Mouse (Mus musculus): ENCODE data around the gene Ric8a. TPM values are rescaled to one million over a fixed set of nuclear protein-coding genes. Genes with fewer than 3 reads are reported as not detected.

Gene Ric8a
- 88.7 and 90.0 TPM in 2 replicates for polyA plus RNA-seq (2012; rRNA removed)

DNA sequence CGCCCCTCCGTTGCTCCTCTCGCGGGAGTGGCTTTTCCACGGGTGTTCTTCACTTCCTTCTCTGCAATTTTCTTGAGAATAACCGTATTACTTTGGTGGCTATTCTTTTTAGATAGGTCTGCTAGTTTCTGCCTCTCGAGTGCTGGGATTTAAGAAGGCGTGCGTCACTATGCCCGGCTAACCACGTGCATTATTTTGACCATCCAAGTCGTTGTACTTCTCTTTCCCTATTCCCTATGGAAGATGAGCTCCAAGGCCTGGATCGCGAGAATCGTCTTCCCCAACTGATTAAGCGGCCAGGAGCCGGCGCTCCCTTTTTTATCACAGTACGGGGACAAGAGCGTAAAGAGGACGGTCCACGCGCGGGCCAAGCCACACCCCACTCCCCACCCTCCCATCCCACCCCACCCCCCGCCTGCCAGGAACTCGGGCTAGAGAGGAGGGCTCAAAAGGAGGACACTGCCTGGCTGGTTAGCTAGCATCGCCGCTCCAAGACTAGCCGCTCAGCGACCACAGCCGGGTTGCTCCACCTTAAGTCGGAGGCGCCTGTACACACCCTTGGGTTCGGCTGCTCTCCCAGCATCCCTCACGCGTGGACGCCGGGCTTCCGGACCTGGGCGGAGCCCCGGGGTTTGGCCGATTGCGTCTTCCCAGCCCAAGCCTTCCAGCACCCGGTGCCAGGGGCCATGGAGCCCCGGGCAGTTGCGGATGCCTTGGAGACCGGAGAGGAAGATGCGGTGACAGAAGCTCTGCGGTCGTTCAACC, at the start of gene Ric8a:
TSS of gene Ric8a (plus strand) at position 173 of the 765 bp plus-strand sequence.

DNA sequence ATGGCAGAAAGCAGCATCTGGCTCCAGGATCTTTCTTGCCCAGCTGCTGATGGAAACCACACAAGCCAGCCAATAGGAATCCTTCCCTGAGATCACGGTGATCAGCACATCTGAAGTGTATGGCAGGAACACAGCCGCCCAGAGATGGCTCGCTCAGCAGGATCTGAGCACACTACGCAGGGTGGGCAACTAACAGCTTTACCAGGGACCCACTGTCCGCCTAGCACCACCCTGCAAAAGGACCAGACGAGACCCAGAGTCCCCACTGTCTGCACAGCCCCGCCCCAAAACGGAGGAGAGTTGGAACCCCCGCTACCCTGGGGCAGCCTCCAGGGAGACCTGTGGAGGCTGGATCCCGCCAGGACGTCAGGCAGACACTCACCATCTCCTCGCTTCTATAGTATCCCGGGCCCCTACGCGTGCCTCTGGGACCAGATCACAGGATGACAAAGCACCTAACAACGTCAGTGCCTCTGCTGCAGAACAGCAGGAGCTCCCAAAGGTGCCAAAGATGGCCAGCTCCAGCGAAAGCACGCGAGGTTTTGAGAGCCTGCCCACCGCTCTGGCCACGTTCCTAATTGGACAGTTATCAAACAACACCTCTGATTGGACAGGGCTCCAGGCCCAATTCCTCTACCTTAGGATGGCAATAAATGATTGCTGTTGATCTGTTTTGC, 35.0 kb upstream of the Ric8a start, which contains the start of gene Zfp941:
TSS of gene Zfp941 (minus strand) at position 526 of the 677 bp plus-strand sequence.

DNA sequence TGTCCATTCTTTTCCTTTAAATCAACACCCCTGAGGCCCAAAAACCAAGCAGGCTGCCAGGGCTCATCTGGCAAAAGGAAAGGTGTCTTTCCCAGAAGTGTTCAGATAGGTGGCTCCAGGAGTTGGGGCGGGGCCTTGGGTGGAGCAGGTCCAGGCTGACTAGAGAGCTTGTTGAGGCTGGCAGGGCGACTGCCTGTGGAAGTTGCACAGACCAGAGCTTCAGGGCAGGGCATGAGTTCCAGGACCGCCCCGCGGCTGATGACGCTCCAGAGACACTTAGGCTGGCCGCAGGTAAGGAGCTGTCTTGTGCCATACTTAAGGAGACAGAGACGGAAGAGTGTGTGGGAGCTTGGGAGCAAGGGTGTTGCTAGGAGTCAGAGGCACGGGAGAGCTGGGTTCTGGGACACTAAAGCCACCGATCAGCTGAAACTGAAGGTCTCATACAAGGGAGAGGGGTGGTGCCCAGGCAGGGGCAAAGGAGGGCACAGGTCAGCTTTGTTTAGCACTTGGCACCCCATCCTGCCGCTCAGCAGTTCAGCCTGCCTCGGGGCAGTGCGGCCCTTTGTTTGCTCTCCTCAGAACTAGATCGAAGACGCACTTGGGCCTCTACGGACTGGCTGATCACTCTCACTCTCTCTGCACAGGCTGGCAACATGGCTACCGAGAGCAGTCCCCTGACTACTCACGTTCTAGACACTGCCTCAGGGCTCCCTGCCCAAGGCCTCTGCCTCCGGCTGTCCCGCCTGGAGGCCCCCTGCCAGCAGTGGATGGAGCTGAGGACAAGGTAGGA, 21.6 kb upstream of the Ric8a start, which contains the start of gene Urah:
TSS of gene Urah (plus strand) at position 51 of the 790 bp plus-strand sequence.

DNA sequence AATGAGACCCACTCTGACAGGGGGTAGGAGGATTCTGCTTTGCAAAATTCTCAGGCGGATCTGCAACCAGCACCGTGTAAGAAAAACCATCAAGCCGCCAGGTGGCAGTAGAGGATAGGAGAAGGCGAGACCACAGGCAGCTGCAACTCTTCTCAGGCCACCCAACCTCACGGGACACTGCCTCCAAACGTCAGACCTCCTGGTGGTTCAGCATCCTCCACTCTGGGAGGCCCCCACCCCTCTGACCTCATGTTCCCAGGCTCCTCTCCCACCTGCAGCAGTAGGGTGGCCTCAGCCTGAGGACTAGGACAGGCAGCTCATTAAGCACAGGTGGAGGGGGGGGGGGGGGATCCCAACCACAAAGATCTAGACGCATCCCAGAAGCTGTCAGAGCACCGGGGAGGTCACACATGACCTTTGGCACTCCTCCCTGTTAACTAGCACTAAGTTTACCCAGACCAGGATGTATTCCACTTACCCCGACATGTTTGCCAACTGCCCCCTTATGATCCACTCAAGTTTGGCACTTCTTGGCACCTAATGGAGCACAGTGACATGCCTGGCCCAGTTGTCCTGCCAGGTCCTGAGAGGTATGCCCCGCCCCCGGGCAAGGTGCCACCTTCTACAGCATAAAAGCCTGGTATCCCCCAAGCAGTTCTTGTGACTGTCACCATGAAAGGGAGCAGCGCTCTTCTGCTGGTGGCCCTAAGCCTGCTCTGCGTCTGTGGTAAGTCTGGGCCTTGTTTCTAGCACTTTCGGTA, 11.7 kb upstream of the Ric8a start, which contains the start of gene Scgb1c1:
TSS of gene Scgb1c1 (plus strand) at position 643 of the 761 bp plus-strand sequence.

DNA sequence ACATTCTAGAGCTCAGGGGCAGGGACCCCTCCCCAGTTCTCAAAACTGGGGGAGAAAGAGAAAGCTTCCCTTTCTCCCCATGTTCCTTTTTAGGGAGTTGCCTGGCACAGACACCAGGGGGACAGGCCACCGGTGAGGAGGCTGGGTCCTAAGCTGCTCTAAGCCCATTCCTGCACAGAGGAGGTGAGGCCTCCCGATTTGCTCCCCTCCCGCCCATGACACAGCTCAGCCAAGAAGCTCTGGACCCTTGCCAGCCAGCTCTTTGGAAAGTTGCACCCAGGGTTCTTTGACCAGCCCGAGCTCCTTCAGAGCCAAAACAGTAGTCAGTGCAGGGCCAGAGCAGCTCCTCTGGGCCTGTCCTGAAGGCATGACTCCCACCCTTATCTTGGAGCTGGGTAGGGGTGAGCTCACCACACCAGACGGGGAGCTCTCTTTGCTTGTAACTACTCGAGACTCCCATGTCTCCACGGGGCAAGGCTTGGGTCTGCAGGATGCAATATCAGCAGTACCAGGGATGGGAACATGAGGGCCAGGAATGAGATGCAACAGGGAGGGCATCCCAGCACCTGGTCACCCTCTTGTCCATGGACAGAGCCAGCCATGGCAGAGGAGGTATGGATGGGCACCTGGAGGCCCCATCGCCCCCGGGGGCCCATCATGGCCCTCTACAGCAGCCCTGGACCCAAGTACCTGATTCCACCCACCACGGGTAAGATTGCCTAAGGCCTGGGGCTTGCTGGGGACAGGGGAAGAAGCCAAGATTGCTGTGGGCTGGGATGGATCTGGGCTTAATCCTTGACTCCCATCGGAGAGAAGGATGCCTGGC, 8.8 kb upstream of the Ric8a start, which contains the start of gene Odf3:
TSS of gene Odf3 (plus strand) at position 51 of the 826 bp plus-strand sequence.

DNA sequence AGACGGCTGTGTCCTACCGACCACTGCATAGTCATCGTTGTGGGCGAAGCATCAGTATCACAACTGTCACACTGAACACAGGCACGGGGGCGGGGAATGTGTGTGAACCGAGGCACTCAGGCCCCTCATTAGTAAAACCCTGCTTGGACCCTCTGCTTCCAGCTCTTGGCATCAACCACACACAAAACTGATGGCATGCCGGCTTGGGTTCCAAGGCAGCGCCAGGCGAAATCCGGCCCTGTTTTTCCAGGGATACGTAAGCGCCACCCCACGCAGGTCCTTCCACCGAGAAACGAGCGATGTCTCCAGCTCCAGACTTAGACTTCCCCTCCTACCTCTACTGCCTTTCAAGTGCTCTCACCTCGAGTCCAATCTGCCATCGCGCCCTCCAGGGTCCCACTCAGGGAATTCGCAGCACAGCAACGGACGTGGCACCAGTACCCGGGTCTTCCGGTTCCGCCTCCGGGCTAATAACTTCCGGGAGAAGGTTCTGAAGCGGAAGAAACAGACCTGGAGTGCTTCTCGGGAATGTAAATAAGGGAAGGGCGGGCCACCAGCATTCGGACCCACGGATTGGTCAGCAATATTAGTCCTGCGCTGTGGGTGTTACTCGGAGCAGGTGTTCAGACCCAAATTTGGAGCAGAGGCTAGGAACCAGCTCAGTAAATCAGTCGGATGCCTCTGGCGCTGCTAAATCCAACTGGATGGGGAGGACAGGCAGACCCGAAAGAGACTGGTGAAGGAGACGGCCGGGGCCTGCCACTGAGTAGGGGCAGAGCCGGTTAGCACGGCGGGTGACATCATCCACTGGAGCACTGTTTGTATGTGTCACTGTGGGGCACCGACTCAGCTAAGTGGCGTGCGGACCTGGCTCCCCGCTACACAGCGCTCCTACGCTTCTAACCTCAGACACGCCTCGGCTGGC, 635 bp upstream of the Ric8a start, which contains the start of gene Gm45785:
TSS of gene Gm45785 (minus strand) at position 472 of the 925 bp plus-strand sequence.

DNA sequence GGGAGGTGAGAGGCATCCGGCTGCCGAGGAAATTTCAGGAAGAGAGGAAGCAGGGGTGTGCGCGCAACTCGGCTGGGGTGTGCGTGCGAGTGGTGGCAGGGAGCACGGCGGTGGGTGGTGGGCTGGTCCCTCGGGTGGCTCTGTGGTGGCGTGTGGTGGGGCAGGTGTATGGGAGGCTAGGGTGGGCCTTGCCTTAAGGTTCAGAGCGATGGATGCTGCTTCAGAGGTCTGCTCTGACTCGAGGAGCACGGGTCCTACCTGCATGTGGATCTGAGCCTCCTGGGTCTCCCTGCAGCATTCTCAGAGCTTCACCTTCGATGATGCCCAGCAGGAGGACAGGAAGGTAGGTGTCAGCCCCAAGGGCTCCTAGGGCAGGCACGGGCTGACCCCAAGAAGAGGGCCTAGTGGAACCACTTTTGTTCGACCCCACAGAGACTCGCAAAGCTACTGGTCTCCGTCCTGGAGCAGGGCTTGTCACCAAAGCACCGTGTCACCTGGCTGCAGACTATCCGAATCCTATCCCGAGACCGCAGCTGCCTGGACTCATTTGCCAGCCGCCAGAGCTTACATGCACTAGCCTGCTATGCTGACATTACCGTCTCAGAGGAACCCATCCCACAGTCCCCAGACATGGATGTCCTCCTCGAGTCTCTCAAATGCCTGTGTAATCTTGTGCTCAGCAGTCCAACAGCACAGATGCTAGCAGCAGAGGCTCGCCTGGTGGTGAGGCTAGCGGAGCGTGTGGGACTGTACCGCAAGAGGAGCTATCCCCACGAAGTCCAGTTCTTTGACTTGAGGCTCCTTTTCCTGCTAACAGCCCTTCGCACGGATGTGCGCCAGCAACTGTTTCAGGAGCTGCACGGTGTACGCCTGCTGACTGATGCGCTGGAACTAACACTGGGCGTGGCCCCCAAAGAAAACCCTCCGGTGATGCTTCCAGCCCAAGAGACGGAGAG, 1.1 kb downstream of the Ric8a start, which contains the start of gene Bet1l:
TSS of gene Bet1l (minus strand) at position 28 of the 956 bp plus-strand sequence.

DNA sequence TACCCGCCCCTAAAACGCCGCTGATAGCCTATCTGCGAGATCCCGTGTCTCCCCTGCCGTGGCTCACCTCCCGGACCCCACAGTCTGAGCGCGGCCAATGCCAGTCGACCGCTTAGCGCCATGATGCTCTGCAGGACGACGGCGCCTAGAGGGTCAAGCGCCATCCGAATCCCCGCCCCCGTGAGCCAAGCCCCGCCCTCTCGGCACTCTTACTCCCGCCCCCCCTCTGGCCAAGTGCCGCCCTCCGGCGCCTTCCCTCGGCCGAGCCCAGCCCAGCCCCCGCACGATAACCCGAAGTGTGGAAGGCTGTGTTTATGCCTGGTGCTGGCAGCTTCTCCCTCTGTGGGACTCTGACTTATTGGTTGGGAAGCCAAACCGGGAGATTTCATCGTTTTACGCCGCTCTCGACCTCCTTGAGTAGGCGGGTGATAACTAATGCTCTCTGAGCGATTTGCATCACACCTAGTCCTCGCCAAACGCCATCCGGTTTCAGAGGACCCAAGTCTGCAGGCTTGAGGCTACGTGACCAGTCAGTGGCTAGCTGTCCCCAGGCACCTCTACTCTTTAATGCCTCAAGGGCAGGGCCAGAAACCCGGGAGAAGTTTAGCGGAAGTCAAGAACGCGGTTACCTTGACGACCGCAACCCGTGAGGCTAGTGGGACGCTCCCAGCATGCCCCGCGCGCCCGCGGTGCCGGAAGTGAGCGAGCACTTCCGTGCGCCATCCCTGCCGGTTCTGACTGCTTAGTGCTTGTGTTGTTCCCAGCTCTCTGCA, 25.1 kb downstream of the Ric8a start, which contains the start of the genes Psmd13 and Sirt3:
TSS of gene Psmd13 (plus strand) at position 273 of the 773 bp plus-strand sequence.
TSS of gene Sirt3 (minus strand) at position 614 of the 773 bp plus-strand sequence.

DNA sequence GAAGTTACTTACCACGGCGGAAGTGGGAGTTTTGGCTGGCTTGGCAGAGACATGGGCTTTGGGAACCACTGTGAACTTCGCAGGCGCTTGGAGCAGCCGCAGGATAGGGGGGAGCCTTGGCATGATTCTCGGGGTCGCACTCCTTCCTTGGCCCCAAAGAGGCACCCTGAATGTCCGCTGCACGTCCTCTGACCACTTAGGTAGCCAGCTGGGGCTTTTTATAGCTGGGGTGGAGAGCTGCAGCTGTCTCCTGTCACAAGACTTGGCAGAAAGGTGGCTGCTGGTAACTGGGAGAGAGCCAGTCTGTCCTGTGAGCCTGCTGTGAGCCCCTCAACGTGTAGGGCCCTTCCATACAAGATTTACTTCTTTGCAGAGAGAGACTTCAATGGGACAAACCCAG, 43.5 kb downstream of the Ric8a start, which contains the start of gene Cox8b:
TSS of gene Cox8b (minus strand) at position 227 of the 400 bp plus-strand sequence.

Other genes with a start within 250 kb of the Ric8a start
- not detected in 2 replicates for gene Olfr61, start 228.0 kb upstream of the Ric8a start, polyA plus RNA-seq (2012; rRNA removed)
- not detected in 2 replicates for gene Olfr53, start 210.5 kb upstream of the Ric8a start, polyA plus RNA-seq (2012; rRNA removed)
- 0.01 and 0.04 TPM in 2 replicates for gene Olfr539, start 197.0 kb upstream of the Ric8a start, polyA plus RNA-seq (2012; rRNA removed)
- gene Olfr45, start 175.0 kb upstream of the Ric8a start, polyA plus RNA-seq (2012; rRNA removed): not detected in 2 replicates
- gene Olfr541, start 159.7 kb upstream of the Ric8a start, polyA plus RNA-seq (2012; rRNA removed): not detected in 2 replicates
- gene Cyp2e1, start 93.2 kb upstream of the Ric8a start, polyA plus RNA-seq (2012; rRNA removed): not detected in 2 replicates
- 0.21 and 0.36 TPM in 2 replicates for gene Syce1, start 69.1 kb upstream of the Ric8a start, polyA plus RNA-seq (2012; rRNA removed)
- 9.1 and 11.1 TPM in 2 replicates for gene Zfp941, start 34.8 kb upstream of the Ric8a start, polyA plus RNA-seq (2012; rRNA removed)
- 0.07 and 0.84 TPM in 2 replicates for gene Urah, start 21.9 kb upstream of the Ric8a start, polyA plus RNA-seq (2012; rRNA removed)
- gene Scgb1c1, start 11.4 kb upstream of the Ric8a start, polyA plus RNA-seq (2012; rRNA removed): not detected in 2 replicates
- gene Odf3, start 9.2 kb upstream of the Ric8a start, polyA plus RNA-seq (2012; rRNA removed): 0.05 TPM in 2 replicates
- gene Gm45785, start 626 bp upstream of the Ric8a start, polyA plus RNA-seq (2012; rRNA removed): 0.13 and 0.15 TPM in 2 replicates
- 29.4 and 35.4 TPM in 2 replicates for gene Bet1l, start 620 bp downstream of the Ric8a start, polyA plus RNA-seq (2012; rRNA removed)
- 150 and 161 TPM in 2 replicates for gene Psmd13, start 25.0 kb downstream of the Ric8a start, polyA plus RNA-seq (2012; rRNA removed)
- gene Sirt3, start 25.4 kb downstream of the Ric8a start, polyA plus RNA-seq (2012; rRNA removed): 38.9 and 39.2 TPM in 2 replicates
- gene Cox8b, start 43.5 kb downstream of the Ric8a start, polyA plus RNA-seq (2012; rRNA removed): 2.2 TPM in 1 of 2 replicates, not detected in the other
- gene Nlrp6, start 63.9 kb downstream of the Ric8a start, polyA plus RNA-seq (2012; rRNA removed): 0.13 and 0.16 TPM in 2 replicates
- 15.1 and 20.9 TPM in 2 replicates for gene Pgghg, start 84.4 kb downstream of the Ric8a start, polyA plus RNA-seq (2012; rRNA removed)
- gene Ifitm5, start 93.3 kb downstream of the Ric8a start, polyA plus RNA-seq (2012; rRNA removed): 4.6 and 9.5 TPM in 2 replicates
- gene Gm45717, start 99.0 kb downstream of the Ric8a start, polyA plus RNA-seq (2012; rRNA removed): not detected in 2 replicates
- 179 and 335 TPM in 2 replicates for gene Ifitm2, start 99.0 kb downstream of the Ric8a start, polyA plus RNA-seq (2012; rRNA removed)
- 32.8 and 55.0 TPM in 2 replicates for gene Ifitm1, start 110.3 kb downstream of the Ric8a start, polyA plus RNA-seq (2012; rRNA removed)
- 31.0 and 57.6 TPM in 2 replicates for gene Ifitm3, start 153.8 kb downstream of the Ric8a start, polyA plus RNA-seq (2012; rRNA removed)
- gene Ifitm6, start 161.0 kb downstream of the Ric8a start, polyA plus RNA-seq (2012; rRNA removed): 0.86 and 1.2 TPM in 2 replicates
- gene Gm17387, start 172.2 kb downstream of the Ric8a start, polyA plus RNA-seq (2012; rRNA removed): not detected in 2 replicates
- gene B4galnt4, start 204.1 kb downstream of the Ric8a start, polyA plus RNA-seq (2012; rRNA removed): 154 and 158 TPM in 2 replicates
- 0.28 and 4.0 TPM in 2 replicates for gene Pkp3, start 221.3 kb downstream of the Ric8a start, polyA plus RNA-seq (2012; rRNA removed)
- 1.4 and 2.1 TPM in 2 replicates for gene Sigirr, start 243.6 kb downstream of the Ric8a start, polyA plus RNA-seq (2012; rRNA removed)

All from central nervous system, embryonic 14 days (tissue).